Mouse (Mus musculus): Measurements from ENCODE around the gene Trmt10a.

DNA sequence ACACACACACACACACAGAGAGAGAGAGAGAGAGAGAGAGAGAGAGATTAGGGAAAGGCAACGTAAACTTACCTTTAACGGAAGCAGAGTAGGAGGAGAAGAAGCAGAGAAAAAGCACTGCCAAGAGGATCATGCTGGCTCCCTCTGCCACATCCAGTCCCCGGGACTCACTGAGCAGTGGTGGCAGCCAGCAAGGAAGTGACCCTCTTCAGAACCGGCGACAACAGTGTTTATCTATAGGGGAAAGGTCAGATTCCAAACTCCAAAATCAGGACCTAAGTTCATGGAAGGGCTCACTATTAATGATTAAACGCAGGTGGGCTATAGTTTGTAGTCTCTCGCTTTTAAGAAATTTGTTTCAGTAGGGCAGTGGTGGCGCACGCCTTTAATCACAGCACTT is 12.1 kb upstream of the Trmt10a start:
- no peak for TF ChIP-seq CTCF (IDR thresholded peaks at IDR 0.05; ENCODE audit: borderline replicate concordance, insufficient read depth, low read depth, low read length)
- no peak for TF ChIP-seq POLR2A (IDR thresholded peaks at IDR 0.05; ENCODE audit: borderline replicate concordance, insufficient read depth, low read length)
